Mouse (Mus musculus): Measurements from ENCODE around the gene Npnt. TPM values are rescaled to one million over a fixed set of nuclear protein-coding genes. Genes with fewer than 3 reads are reported as not detected.

Gene Npnt
- polyA plus RNA-seq, 1 experiment: 123 TPM

GRCm38 (mm10) chr3:132928186-132928585 is 21.9 kb downstream of the Npnt start:
- H3K4me3 ChIP-seq: no peak overlapping the region
- no peaks in the 10 kb centered on the region for H3K79me2 ChIP-seq (ENCODE audit: control insufficient read depth, insufficient read depth)
- no peaks in the 10 kb centered on the region for H3K36me3 ChIP-seq (ENCODE audit: control insufficient read depth, insufficient read depth)
- no peak overlapping the region for H3K4me2 ChIP-seq (ENCODE audit: low read depth)
- no peak overlapping the region for H3ac ChIP-seq (ENCODE audit: control insufficient read depth, insufficient read length)
- H3K27me3 ChIP-seq (ENCODE audit: control insufficient read depth, insufficient read depth, insufficient read length): no peaks in the 10 kb centered on the region
- TF ChIP-seq POLR2AphosphoS2 (IDR thresholded peaks at IDR 0.05; ENCODE audit: insufficient read length, low read depth) (no peak), SRF (IDR thresholded peaks at IDR 0.05; ENCODE audit: control insufficient read depth, insufficient read length, low read depth) (no peak), POLR2A (IDR thresholded peaks at IDR 0.05; ENCODE audit: insufficient read length, low read depth) (no peak), CEBPB (IDR thresholded peaks at IDR 0.05; ENCODE audit: insufficient read depth, poor library complexity, severe bottlenecking) (no peak), USF1 (IDR thresholded peaks at IDR 0.05; ENCODE audit: low read depth) (no peak), TCF3 (IDR thresholded peaks at IDR 0.05; ENCODE audit: insufficient read length, low read depth) (no peak), E2F4 (IDR thresholded peaks at IDR 0.05; ENCODE audit: insufficient read depth) (no peak), REST (IDR thresholded peaks at IDR 0.05; ENCODE audit: insufficient read depth, insufficient read length) (no peak), TCF12 (IDR thresholded peaks at IDR 0.05; ENCODE audit: insufficient read depth, poor library complexity, severe bottlenecking) (no peak), MYOG (IDR thresholded peaks at IDR 0.05; ENCODE audit: control insufficient read depth in 1 of 3, insufficient read depth in 1 of 3, insufficient read length in 2 of 3, low read depth in 2 of 3) (no peak), MYOD1 (IDR thresholded peaks at IDR 0.05; ENCODE audit: control insufficient read depth in 1 of 3, insufficient read length in 2 of 3, low read depth in 2 of 3) (no peak), MAX (IDR thresholded peaks at IDR 0.05; ENCODE audit: low read depth) (no peak)

DNA sequence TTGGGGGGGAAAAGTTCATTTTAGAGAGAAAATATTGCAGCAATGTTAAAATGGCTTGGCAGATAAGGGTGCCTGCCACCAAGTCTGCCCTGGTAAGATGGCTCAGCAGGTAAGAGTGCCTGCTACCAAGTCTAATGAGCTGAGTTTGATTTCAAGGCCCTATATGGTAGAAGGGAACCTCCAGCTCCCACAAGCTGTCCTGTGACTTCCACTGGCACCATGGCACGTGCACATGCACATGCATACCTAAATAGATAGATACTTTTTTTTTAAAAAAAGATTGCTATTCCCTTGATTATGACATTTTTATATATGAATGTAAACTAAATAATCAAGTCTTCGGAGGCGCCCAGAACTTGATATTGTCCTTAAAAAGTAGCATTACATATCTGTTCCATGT is 30.3 kb downstream of the Npnt start:
- no peaks in the 10 kb centered on the region for H3K27me3 ChIP-seq (ENCODE audit: control insufficient read depth, insufficient read depth, insufficient read length)
- no peaks in the 10 kb centered on the region for H3K79me2 ChIP-seq (ENCODE audit: control insufficient read depth, insufficient read depth)
- H3K4me3 ChIP-seq: no peak overlapping the region
- TF ChIP-seq TCF3 (IDR thresholded peaks at IDR 0.05; ENCODE audit: insufficient read length, low read depth): no peak
- TF ChIP-seq SRF (IDR thresholded peaks at IDR 0.05; ENCODE audit: control insufficient read depth, insufficient read length, low read depth): no peak
- TF ChIP-seq MAX (IDR thresholded peaks at IDR 0.05; ENCODE audit: low read depth): no peak
- no peak for TF ChIP-seq USF1 (IDR thresholded peaks at IDR 0.05; ENCODE audit: low read depth)
- TF ChIP-seq POLR2A (IDR thresholded peaks at IDR 0.05; ENCODE audit: insufficient read length, low read depth): no peak
- TF ChIP-seq TCF12 (IDR thresholded peaks at IDR 0.05; ENCODE audit: insufficient read depth, poor library complexity, severe bottlenecking): no peak
- TF ChIP-seq MYOD1 (IDR thresholded peaks at IDR 0.05; ENCODE audit: control insufficient read depth in 1 of 3, insufficient read length in 2 of 3, low read depth in 2 of 3): no peak
- TF ChIP-seq POLR2AphosphoS2 (IDR thresholded peaks at IDR 0.05; ENCODE audit: insufficient read length, low read depth): no peak
- no peak for TF ChIP-seq REST (IDR thresholded peaks at IDR 0.05; ENCODE audit: insufficient read depth, insufficient read length)
- no peak for TF ChIP-seq MYOG (IDR thresholded peaks at IDR 0.05; ENCODE audit: control insufficient read depth in 1 of 3, insufficient read depth in 1 of 3, insufficient read length in 2 of 3, low read depth in 2 of 3)
- no peak for TF ChIP-seq E2F4 (IDR thresholded peaks at IDR 0.05; ENCODE audit: insufficient read depth)
- no peak for TF ChIP-seq CEBPB (IDR thresholded peaks at IDR 0.05; ENCODE audit: insufficient read depth, poor library complexity, severe bottlenecking)
- no peak overlapping the region for H3ac ChIP-seq (ENCODE audit: control insufficient read depth, insufficient read length)
- no peaks in the 10 kb centered on the region for H3K36me3 ChIP-seq (ENCODE audit: control insufficient read depth, insufficient read depth)
- no peak overlapping the region for H3K4me2 ChIP-seq (ENCODE audit: low read depth)

DNA sequence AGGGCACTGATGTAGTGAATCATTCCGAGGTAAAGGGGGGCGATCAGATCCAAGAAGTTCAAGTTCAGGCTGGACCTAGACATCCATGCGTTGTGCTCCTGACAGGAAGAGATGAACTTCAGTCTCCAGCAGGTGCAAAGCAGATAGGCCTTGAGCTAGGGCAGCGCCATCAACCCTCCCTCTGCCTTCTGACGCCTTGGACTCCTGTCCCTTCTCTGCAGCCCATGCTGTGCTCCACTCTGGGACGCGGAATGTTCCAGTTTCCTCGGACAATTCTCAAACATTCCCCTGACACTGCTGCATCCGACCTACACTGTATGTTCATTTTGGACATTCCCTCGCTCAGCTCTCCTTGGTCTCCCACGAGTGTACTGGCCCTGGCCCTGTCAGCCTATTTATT is 30.9 kb downstream of the Npnt start:
- H3K36me3 ChIP-seq (ENCODE audit: control insufficient read depth, insufficient read depth): no peaks in the 10 kb centered on the region
- no peaks in the 10 kb centered on the region for H3K79me2 ChIP-seq (ENCODE audit: control insufficient read depth, insufficient read depth)
- no peak overlapping the region for H3ac ChIP-seq (ENCODE audit: control insufficient read depth, insufficient read length)
- H3K27me3 ChIP-seq (ENCODE audit: control insufficient read depth, insufficient read depth, insufficient read length): no peaks in the 10 kb centered on the region
- TF ChIP-seq MYOG (IDR thresholded peaks at IDR 0.05; ENCODE audit: control insufficient read depth in 1 of 3, insufficient read depth in 1 of 3, insufficient read length in 2 of 3, low read depth in 2 of 3) (no peak), POLR2AphosphoS2 (IDR thresholded peaks at IDR 0.05; ENCODE audit: insufficient read length, low read depth) (no peak), POLR2A (IDR thresholded peaks at IDR 0.05; ENCODE audit: insufficient read length, low read depth) (no peak), CEBPB (IDR thresholded peaks at IDR 0.05; ENCODE audit: insufficient read depth, poor library complexity, severe bottlenecking) (no peak), TCF12 (IDR thresholded peaks at IDR 0.05; ENCODE audit: insufficient read depth, poor library complexity, severe bottlenecking) (no peak), TCF3 (IDR thresholded peaks at IDR 0.05; ENCODE audit: insufficient read length, low read depth) (no peak), E2F4 (IDR thresholded peaks at IDR 0.05; ENCODE audit: insufficient read depth) (no peak), SRF (IDR thresholded peaks at IDR 0.05; ENCODE audit: control insufficient read depth, insufficient read length, low read depth) (no peak), REST (IDR thresholded peaks at IDR 0.05; ENCODE audit: insufficient read depth, insufficient read length) (no peak), USF1 (IDR thresholded peaks at IDR 0.05; ENCODE audit: low read depth) (no peak), MAX (IDR thresholded peaks at IDR 0.05; ENCODE audit: low read depth) (no peak), MYOD1 (IDR thresholded peaks at IDR 0.05; ENCODE audit: control insufficient read depth in 1 of 3, insufficient read length in 2 of 3, low read depth in 2 of 3) (no peak)
- no peak overlapping the region for H3K4me3 ChIP-seq
- H3K4me2 ChIP-seq (ENCODE audit: low read depth): no peak overlapping the region

- Histone ChIP-seq H3K79me2 (ENCODE audit: control insufficient read depth, insufficient read depth) (no peaks in the 10 kb centered on the region), H3K27me3 (ENCODE audit: control insufficient read depth, insufficient read depth, insufficient read length) (no peaks in the 10 kb centered on the region), H3K36me3 (ENCODE audit: control insufficient read depth, insufficient read depth) (no peaks in the 10 kb centered on the region), H3ac (ENCODE audit: control insufficient read depth, insufficient read length) (no peak overlapping the region), H3K4me3 (no peak overlapping the region), H3K4me2 (ENCODE audit: low read depth) (no peak overlapping the region)
- no peak for TF ChIP-seq TCF3 (IDR thresholded peaks at IDR 0.05; ENCODE audit: insufficient read length, low read depth)
Measured at GRCm38 (mm10) chr3:132917356-132918090, 32.6 kb downstream of the Npnt start.

DNA sequence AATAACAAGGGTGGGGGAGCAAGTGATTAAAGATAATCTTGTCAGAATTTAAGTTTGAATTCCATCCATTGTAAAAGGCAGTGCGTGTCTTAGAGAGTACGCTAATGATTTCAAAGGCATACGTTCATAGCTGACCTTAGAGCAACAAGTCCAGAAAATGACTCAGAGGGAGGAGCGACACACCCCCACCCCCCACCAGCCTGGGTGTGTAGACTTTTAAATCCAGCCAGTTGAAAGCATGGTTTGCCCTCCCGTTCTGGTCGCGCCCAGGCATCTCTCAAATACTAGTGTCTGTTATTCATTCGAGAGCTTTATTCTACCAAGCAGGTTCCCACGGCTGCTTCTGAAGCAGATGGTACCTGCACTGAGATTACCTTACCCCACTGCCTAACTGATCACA is 34.4 kb downstream of the Npnt start:
- TF ChIP-seq MAX (IDR thresholded peaks at IDR 0.05; ENCODE audit: low read depth): no peak
- no peak for TF ChIP-seq POLR2AphosphoS2 (IDR thresholded peaks at IDR 0.05; ENCODE audit: insufficient read length, low read depth)
- no peak for TF ChIP-seq MYOG (IDR thresholded peaks at IDR 0.05; ENCODE audit: control insufficient read depth in 1 of 3, insufficient read depth in 1 of 3, insufficient read length in 2 of 3, low read depth in 2 of 3)
- no peak for TF ChIP-seq SRF (IDR thresholded peaks at IDR 0.05; ENCODE audit: control insufficient read depth, insufficient read length, low read depth)
- TF ChIP-seq USF1 (IDR thresholded peaks at IDR 0.05; ENCODE audit: low read depth): no peak
- no peak for TF ChIP-seq POLR2A (IDR thresholded peaks at IDR 0.05; ENCODE audit: insufficient read length, low read depth)
- TF ChIP-seq TCF12 (IDR thresholded peaks at IDR 0.05; ENCODE audit: insufficient read depth, poor library complexity, severe bottlenecking): no peak
- TF ChIP-seq CEBPB (IDR thresholded peaks at IDR 0.05; ENCODE audit: insufficient read depth, poor library complexity, severe bottlenecking): no peak
- TF ChIP-seq E2F4 (IDR thresholded peaks at IDR 0.05; ENCODE audit: insufficient read depth): no peak
- TF ChIP-seq TCF3 (IDR thresholded peaks at IDR 0.05; ENCODE audit: insufficient read length, low read depth): no peak
- no peak for TF ChIP-seq REST (IDR thresholded peaks at IDR 0.05; ENCODE audit: insufficient read depth, insufficient read length)
- TF ChIP-seq MYOD1 (IDR thresholded peaks at IDR 0.05; ENCODE audit: control insufficient read depth in 1 of 3, insufficient read length in 2 of 3, low read depth in 2 of 3): no peak

More for the DNA sequence above, 34.4 kb downstream of the Npnt start:
- Histone ChIP-seq H3K27me3 (ENCODE audit: control insufficient read depth, insufficient read depth, insufficient read length) (no peaks in the 10 kb centered on the region), H3K36me3 (ENCODE audit: control insufficient read depth, insufficient read depth) (no peaks in the 10 kb centered on the region), H3K4me2 (ENCODE audit: low read depth) (no peak overlapping the region), H3K4me3 (no peak overlapping the region), H3ac (ENCODE audit: control insufficient read depth, insufficient read length) (no peak overlapping the region), H3K79me2 (ENCODE audit: control insufficient read depth, insufficient read depth) (no peaks in the 10 kb centered on the region)
